Mouse (Mus musculus): ENCODE results near the gene Cacna2d4. TPM values are rescaled to one million over a fixed set of nuclear protein-coding genes. Genes with fewer than 3 reads are reported as not detected.
A peak's percentile ranks its signal among the peaks of the same experiment; 100 is the strongest.
"Not testable (repeated sequence)": the region's sequence is repeated elsewhere in the genome, so short reads cannot be mapped to it uniquely, and the experiment has no call there.

Cacna2d4 gene
- polyA plus RNA-seq, 1 experiment from 2014 or later, result 0.11 TPM

DNA sequence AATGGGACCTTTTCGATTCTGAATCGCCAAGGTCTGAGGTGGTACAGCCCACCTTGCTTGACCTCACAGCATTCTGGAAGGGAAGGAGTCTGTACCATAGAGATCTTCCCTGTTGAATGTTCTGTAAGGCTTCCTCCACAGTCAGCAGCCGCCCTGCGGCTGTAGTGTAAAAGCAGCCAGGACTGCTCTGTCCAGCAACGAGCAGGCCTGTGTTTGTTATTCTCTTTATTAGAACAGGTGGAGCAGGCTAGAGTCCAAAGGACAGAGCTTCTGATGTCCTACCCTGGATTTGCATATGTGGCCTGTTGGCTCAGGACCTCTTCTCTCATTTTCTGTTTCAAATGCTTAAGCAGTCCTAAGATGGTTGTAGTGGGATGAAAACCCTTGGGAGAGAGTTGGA is 36.0 kb upstream of the Cacna2d4 start:
- WGBS, result 78% methylated on average over 5 of the region's 5 CpGs

GRCm38 (mm10) chr6:119201575-119201974 is 34.8 kb upstream of the Cacna2d4 start:
- Histone ChIP-seq H3K9me3 (replicated peaks) (no peaks in the 10 kb centered on the region), H3K27me3 (no peaks in the 10 kb centered on the region), H3K36me3 (0 out of 2 replicates have a peak, but pooled peaks cover 3% of the 10 kb centered on the region), H3K4me1 (peaks cover 8% of the 10 kb centered on the region), H3K9ac (no peak overlapping the region), H3K27ac (replicated peaks) (no peak overlapping the region), H3K4me2 (replicated peaks) (no peak overlapping the region), H3K4me3 (replicated peaks) (no peak overlapping the region)
- WGBS, result 91% methylated on average over 4 of the region's 4 CpGs
- no peak for ATAC-seq (ENCODE audit: insufficient number of reproducible peaks, low FRiP score, low TSS enrichment, low read depth)

More for the DNA sequence above, 36.0 kb upstream of the Cacna2d4 start:
- Histone ChIP-seq H3K27me3 (no peaks in the 10 kb centered on the region), H3K4me2 (replicated peaks) (no peak overlapping the region), H3K27ac (replicated peaks) (no peak overlapping the region), H3K9me3 (replicated peaks) (no peaks in the 10 kb centered on the region), H3K4me1 (peaks cover 6% of the 10 kb centered on the region), H3K36me3 (0 out of 2 replicates have a peak, but pooled peaks cover 3% of the 10 kb centered on the region), H3K9ac (no peak overlapping the region), H3K4me3 (replicated peaks) (no peak overlapping the region)
- no peak for ATAC-seq (ENCODE audit: insufficient number of reproducible peaks, low FRiP score, low TSS enrichment, low read depth)

- no peak overlapping the region for H3K4me2 ChIP-seq (replicated peaks)
- H3K9ac ChIP-seq, result no peak overlapping the region
- no peak overlapping the region for H3K4me3 ChIP-seq (replicated peaks)
- no peak overlapping the region for H3K27ac ChIP-seq (replicated peaks)
- H3K36me3 ChIP-seq, result 0 out of 2 replicates have a peak, but pooled peaks cover 3% of the 10 kb centered on the region
- 88% methylated on average over 7 of the region's 7 CpGs for WGBS
- ATAC-seq (ENCODE audit: insufficient number of reproducible peaks, low FRiP score, low TSS enrichment, low read depth), result no peak
- H3K9me3 ChIP-seq (replicated peaks), result no peaks in the 10 kb centered on the region
- peaks cover 3% of the 10 kb centered on the region for H3K4me1 ChIP-seq
- H3K27me3 ChIP-seq, result no peaks in the 10 kb centered on the region
Observed at GRCm38 (mm10) chr6:119204286-119204685, 32.0 kb upstream of the Cacna2d4 start.

DNA sequence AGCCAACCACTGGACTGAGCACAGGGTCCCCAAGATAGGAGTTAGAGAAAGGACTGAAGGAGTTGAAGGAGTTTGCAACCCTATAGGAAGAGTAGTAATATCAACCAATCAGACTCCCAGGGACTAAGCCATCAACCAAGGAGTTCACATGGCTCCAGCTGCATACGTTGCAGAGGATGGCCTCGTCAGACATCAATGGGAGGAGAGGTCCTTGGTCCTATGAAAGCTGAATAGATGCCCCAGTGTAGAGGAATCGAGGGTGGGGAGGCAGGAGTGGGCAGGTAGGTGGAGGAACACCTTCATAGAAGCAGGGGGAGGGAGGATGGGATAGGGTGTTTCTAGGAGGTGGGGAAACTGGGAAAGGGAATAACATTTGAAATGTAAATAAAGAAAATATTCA is 31.4 kb upstream of the Cacna2d4 start:
- H3K4me1 ChIP-seq, result peaks cover 3% of the 10 kb centered on the region; the same call in 1 of the 2 replicates
- H3K9ac ChIP-seq, result no peak overlapping the region
- 0 out of 2 replicates have a peak, but pooled peaks cover 3% of the 10 kb centered on the region for H3K36me3 ChIP-seq
- no peak overlapping the region for H3K4me3 ChIP-seq (replicated peaks)
- H3K27ac ChIP-seq (replicated peaks), result no peak overlapping the region
- ATAC-seq (ENCODE audit: insufficient number of reproducible peaks, low FRiP score, low TSS enrichment, low read depth), result no peak
- H3K27me3 ChIP-seq, result no peaks in the 10 kb centered on the region
- 75% methylated on average over 3 of the region's 3 CpGs for WGBS
- H3K9me3 ChIP-seq (replicated peaks), result no peaks in the 10 kb centered on the region
- H3K4me2 ChIP-seq (replicated peaks), result no peak overlapping the region

DNA sequence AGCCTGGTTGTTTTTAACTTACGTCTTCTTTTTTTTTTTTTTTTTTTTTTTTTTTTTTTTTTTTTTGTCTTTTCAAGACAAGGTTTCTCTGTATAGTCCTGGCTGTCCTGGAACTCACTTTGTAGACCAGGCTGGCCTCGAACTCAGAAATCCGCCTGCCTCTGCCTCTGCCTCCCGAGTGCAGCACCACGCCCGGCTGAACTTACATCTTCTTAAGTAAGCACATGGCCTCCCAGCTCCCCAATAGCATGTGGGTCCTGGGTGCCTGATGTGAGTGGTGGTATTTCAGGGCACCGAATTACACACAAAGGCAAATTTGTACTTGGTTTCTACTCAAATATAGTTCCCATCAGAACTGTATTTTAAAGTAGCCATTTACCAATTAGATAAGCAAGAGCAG is 30.3 kb upstream of the Cacna2d4 start:
- ATAC-seq (ENCODE audit: insufficient number of reproducible peaks, low FRiP score, low TSS enrichment, low read depth); H3K27me3 ChIP-seq; H3K4me3 ChIP-seq (replicated peaks); H3K4me1 ChIP-seq; H3K9me3 ChIP-seq (replicated peaks); H3K27ac ChIP-seq (replicated peaks); H3K36me3 ChIP-seq; H3K9ac ChIP-seq; H3K4me2 ChIP-seq (replicated peaks): not testable (repeated sequence)
- 87% methylated on average over 7 of the region's 7 CpGs for WGBS

DNA sequence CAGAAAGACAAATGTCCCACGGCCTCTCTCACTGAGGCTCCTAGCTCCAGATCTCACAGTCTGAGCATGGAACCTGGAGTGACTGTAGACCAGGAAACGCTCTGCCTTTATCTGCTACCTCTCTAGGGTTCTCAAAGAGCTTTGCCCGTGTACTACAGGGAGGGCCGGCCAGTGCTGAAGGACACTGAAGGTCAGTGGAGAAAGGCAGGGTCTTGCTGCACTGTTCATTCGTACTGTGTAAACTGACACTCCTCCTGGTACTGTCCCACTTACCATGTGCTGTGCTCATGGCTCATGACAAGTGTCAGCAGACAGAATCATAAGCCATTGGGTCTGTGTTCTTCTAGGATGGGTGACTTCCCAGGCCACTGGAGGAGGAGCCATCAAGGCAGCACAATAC is 23.0 kb upstream of the Cacna2d4 start:
- WGBS, result 85% methylated on average over 5 of the region's 5 CpGs

GRCm38 (mm10) chr6:119214190-119214589 is 22.1 kb upstream of the Cacna2d4 start:
- H3K36me3 ChIP-seq, result peaks cover 34% of the 10 kb centered on the region
- H3K4me2 ChIP-seq (replicated peaks), result no peak overlapping the region
- 71% methylated on average over 6 of the region's 6 CpGs for WGBS
- no peak overlapping the region for H3K4me3 ChIP-seq (replicated peaks)
- no peak overlapping the region for H3K9ac ChIP-seq
- H3K27ac ChIP-seq (replicated peaks), result no peak overlapping the region
- no peaks in the 10 kb centered on the region for H3K4me1 ChIP-seq
- H3K9me3 ChIP-seq (replicated peaks), result no peaks in the 10 kb centered on the region
- H3K27me3 ChIP-seq, result no peaks in the 10 kb centered on the region
- no peak for ATAC-seq (ENCODE audit: insufficient number of reproducible peaks, low FRiP score, low TSS enrichment, low read depth)

More for the DNA sequence above, 23.0 kb upstream of the Cacna2d4 start:
- Histone ChIP-seq H3K27ac (replicated peaks) (no peak overlapping the region), H3K9me3 (replicated peaks) (no peaks in the 10 kb centered on the region), H3K27me3 (no peaks in the 10 kb centered on the region), H3K4me1 (no peaks in the 10 kb centered on the region), H3K9ac (no peak overlapping the region), H3K4me3 (replicated peaks) (no peak overlapping the region), H3K36me3 (peaks cover 31% of the 10 kb centered on the region), H3K4me2 (replicated peaks) (no peak overlapping the region)
- ATAC-seq (ENCODE audit: insufficient number of reproducible peaks, low FRiP score, low TSS enrichment, low read depth), result no peak

DNA sequence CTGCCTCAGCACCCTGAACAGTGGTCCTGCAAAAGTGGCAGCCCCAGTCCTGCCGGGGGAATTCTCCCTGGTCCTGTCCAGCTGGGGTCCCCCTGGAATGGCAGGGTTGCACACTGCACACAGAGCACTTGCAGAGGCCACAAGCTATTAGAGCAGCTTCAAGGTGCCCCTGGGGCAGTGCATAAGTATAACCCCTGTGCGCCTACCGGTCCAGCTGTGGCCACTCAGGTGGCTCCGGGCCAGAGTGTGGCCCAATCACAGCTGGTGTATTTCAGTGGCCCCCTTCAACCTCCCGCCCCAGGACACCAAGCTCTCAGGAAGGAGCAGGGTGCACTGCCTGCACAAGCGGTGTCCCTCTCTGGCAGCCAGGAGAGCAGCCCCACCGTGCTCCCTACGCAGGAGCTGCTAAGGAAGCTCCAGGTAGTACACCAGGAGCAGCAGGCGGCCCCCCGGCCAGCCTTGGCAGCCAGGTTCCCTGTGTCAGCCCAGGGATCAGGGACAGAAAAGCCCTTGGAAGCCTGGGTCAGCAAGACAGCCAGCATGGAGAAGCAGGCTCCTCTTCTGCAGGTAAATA is 21.2 kb upstream of the Cacna2d4 start:
- Histone ChIP-seq H3K9me3 (replicated peaks) (no peaks in the 10 kb centered on the region), H3K27me3 (no peaks in the 10 kb centered on the region), H3K36me3 (peaks cover 38% of the 10 kb centered on the region), H3K4me3 (replicated peaks) (no peak overlapping the region), H3K4me2 (replicated peaks) (no peak overlapping the region), H3K9ac (no peak overlapping the region), H3K4me1 (no peaks in the 10 kb centered on the region), H3K27ac (replicated peaks) (no peak overlapping the region)
- WGBS, result 93% methylated on average over 10 of the region's 10 CpGs
- ATAC-seq (ENCODE audit: insufficient number of reproducible peaks, low FRiP score, low TSS enrichment, low read depth), result peak; percentile 34; the same call in 1 of the 2 replicates

DNA sequence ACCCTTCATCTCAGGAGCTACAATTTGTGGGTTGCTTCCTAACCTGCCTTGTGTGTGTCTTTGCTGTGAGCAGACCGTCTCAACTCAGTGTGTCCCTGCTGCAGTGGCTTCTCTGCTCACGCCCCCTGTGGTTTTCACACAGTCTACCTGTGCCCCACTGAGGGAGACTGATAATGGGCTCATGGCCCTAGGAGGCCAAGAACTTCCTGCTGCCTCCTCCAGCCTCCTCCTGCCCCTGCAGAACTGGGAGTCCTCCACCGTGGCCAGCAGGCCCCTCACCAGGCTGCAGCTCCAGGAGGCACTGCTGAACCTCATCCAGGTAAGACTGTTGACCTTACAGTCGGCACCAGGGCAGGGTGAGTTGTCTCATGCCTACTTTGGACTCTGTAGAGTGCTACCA is 18.7 kb upstream of the Cacna2d4 start:
- no peak overlapping the region for H3K4me2 ChIP-seq (replicated peaks)
- no peaks in the 10 kb centered on the region for H3K27me3 ChIP-seq
- H3K4me1 ChIP-seq, result no peaks in the 10 kb centered on the region
- H3K4me3 ChIP-seq (replicated peaks), result no peak overlapping the region
- no peak overlapping the region for H3K27ac ChIP-seq (replicated peaks)
- H3K9me3 ChIP-seq (replicated peaks), result no peaks in the 10 kb centered on the region
- WGBS, result 77% methylated on average over 4 of the region's 4 CpGs
- H3K9ac ChIP-seq, result no peak overlapping the region
- peaks cover 41% of the 10 kb centered on the region for H3K36me3 ChIP-seq
- no peak for ATAC-seq (ENCODE audit: insufficient number of reproducible peaks, low FRiP score, low TSS enrichment, low read depth)

DNA sequence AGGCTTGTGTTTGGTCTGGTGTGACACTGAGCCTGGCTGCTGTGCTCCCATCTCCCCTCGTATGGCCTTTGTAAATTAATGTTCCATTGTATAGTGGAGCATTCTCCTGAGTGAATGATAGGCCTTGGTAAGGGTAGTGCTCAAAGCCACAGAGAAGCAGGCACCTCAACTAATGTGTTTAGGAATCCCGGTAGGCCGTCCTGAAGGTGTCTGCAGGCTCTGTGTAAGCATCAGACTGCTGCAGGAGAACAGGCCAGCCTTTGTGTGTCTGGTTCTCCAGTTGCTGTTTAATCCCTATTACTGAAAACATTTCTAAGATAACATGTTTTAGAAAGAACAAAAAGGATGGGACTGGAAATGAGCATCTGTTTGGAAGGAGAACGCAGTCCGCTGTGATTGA is 17.7 kb upstream of the Cacna2d4 start:
- Histone ChIP-seq H3K9ac (no peak overlapping the region), H3K27me3 (no peaks in the 10 kb centered on the region)
- WGBS, result 80% methylated on average over 5 of the region's 5 CpGs

GRCm38 (mm10) chr6:119219237-119219870 is 17.0 kb upstream of the Cacna2d4 start:
- WGBS, result 81% methylated on average over 15 of the region's 15 CpGs
- Histone ChIP-seq H3K27ac (replicated peaks) (no peak overlapping the region), H3K9ac (no peak overlapping the region), H3K9me3 (replicated peaks) (no peaks in the 10 kb centered on the region), H3K4me1 (no peaks in the 10 kb centered on the region), H3K4me2 (replicated peaks) (no peak overlapping the region), H3K36me3 (peaks cover 30% of the 10 kb centered on the region), H3K4me3 (replicated peaks) (no peak overlapping the region), H3K27me3 (no peaks in the 10 kb centered on the region)
- ATAC-seq (ENCODE audit: insufficient number of reproducible peaks, low FRiP score, low TSS enrichment, low read depth), result no peak

More for the DNA sequence above, 17.7 kb upstream of the Cacna2d4 start:
- H3K36me3 ChIP-seq, result peaks cover 31% of the 10 kb centered on the region
- no peaks in the 10 kb centered on the region for H3K9me3 ChIP-seq (replicated peaks)
- H3K4me1 ChIP-seq, result no peaks in the 10 kb centered on the region
- H3K27ac ChIP-seq (replicated peaks), result no peak overlapping the region
- no peak overlapping the region for H3K4me3 ChIP-seq (replicated peaks)
- no peak overlapping the region for H3K4me2 ChIP-seq (replicated peaks)
- ATAC-seq (ENCODE audit: insufficient number of reproducible peaks, low FRiP score, low TSS enrichment, low read depth), result no peak

DNA sequence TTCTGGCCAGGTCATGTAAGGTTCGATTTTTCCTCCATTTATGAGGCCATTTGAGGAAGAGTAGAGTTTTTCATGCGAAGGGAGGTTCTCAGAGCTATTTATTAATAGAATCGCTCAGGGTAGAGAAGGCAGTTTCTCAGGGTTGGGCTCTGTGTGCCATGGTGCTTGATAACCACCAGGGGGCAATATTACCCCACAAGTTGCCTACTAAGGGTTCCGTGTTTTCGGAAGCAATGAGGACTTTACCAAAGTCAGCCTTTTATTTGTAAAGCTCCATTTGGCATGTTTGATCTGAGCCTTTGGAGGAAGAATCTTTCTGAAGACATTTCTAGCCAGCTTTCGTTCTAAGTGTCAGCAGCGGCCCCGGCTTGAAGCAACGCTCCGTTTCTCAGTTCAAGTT is 16.0 kb upstream of the Cacna2d4 start:
- no peak overlapping the region for H3K27ac ChIP-seq (replicated peaks)
- 53% methylated on average over 10 of the region's 10 CpGs for WGBS
- no peak overlapping the region for H3K4me3 ChIP-seq (replicated peaks)
- no peaks in the 10 kb centered on the region for H3K4me1 ChIP-seq
- ATAC-seq (ENCODE audit: insufficient number of reproducible peaks, low FRiP score, low TSS enrichment, low read depth), result no peak
- no peaks in the 10 kb centered on the region for H3K9me3 ChIP-seq (replicated peaks)
- no peak overlapping the region for H3K9ac ChIP-seq
- H3K36me3 ChIP-seq, result peaks cover 24% of the 10 kb centered on the region
- H3K27me3 ChIP-seq, result no peaks in the 10 kb centered on the region
- no peak overlapping the region for H3K4me2 ChIP-seq (replicated peaks)

All from embryonic facial prominence, embryonic 15.5 days (tissue).